Mouse (Mus musculus) ES-E14 (cell line): ENCODE results near the gene Arhgap19.

Experiments used
- CHD2 ChIP-seq: IDR thresholded peaks from 2 replicates; pipeline ENCODE4 v1.6.1; 2014; ENCODE audit warnings: mild to moderate bottlenecking, low read depth, low read length, inconsistent platforms
- ZC3H11A ChIP-seq: IDR thresholded peaks from 2 replicates; pipeline ENCODE4 v1.6.1; 2012; ENCODE audit warnings: low read depth, mild to moderate bottlenecking, inconsistent platforms, low read length, borderline replicate concordance
- ZNF384 ChIP-seq: IDR thresholded peaks from 2 replicates; pipeline ENCODE4 v1.6.1; 2012; ENCODE audit warnings: low read depth, low read length, inconsistent platforms

GRCm38 (mm10) chr19:41837194-41837916 lies 35.5 kb upstream of the Arhgap19 start:
- TF ChIP-seq CHD2: no peak
- TF ChIP-seq ZC3H11A: no peak
- no peak for TF ChIP-seq ZNF384
